Mouse (Mus musculus): ENCODE measurements around the gene Asic3.

Asic3 gene

GRCm38 (mm10) chr5:24416222-24416736 lies 3.1 kb downstream of the Asic3 start:
- intact Hi-C loops (cut with DNase I): no loop called here

- intact Hi-C loops (cut with DNase I): no loop called here
These were observed 4.4 kb downstream of the Asic3 start for GRCm38 (mm10) chr5:24417587-24417986.

- intact Hi-C loops (cut with DNase I): no loop called here
These were observed 7.2 kb downstream of the Asic3 start for GRCm38 (mm10) chr5:24420381-24420780.

DNA sequence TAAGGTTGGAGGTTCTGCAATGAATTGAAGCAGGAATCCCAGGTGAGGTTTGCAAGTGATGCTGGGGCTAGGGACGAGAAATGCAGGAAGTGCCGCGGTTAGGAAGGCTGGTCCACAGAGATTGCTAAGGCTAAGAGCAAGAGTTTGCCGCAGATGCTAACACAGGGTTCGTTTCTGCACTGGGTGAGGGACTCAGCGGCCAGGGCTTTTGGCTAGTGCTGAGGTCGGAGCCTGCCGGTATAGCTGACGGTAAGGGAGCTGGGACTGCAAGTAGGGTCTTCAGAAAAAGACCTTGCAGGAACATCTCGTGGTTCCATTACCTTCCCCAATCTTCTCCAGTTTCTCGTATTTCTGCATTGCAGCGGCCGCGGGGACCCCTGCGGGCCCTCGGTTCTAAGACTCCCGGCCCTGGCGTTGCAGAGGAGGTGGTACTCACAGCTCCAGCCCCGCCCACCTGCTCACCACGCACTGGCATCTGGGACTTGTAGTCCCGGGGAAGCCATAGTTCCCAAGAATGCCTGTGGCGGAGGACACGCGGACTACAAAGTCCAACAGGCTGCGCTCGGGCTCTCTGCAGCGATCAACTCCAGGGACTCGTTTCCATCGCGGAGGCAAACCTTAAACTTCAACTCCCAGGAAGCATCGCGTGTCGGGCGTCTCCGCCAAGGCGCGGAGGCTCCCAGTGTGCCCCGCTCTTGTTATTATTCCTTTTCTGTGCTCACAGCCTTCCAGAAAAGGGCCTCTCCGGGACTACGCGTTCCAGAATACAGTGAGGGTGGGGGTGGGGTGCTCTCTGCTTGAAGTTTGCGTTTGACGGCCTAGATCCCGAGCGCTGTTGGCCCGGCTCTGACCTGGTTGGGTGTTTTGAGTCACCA lies 10.2 kb downstream of the Asic3 start, which contains the start of the genes Cdk5 and Slc4a2:
Cdk5 (minus strand) TSS at position 402 of the 875 bp plus-strand sequence.
Slc4a2 (plus strand) TSS at position 709 of the 875 bp plus-strand sequence.
- intact Hi-C loops (cut with DNase I): no loop called here

DNA sequence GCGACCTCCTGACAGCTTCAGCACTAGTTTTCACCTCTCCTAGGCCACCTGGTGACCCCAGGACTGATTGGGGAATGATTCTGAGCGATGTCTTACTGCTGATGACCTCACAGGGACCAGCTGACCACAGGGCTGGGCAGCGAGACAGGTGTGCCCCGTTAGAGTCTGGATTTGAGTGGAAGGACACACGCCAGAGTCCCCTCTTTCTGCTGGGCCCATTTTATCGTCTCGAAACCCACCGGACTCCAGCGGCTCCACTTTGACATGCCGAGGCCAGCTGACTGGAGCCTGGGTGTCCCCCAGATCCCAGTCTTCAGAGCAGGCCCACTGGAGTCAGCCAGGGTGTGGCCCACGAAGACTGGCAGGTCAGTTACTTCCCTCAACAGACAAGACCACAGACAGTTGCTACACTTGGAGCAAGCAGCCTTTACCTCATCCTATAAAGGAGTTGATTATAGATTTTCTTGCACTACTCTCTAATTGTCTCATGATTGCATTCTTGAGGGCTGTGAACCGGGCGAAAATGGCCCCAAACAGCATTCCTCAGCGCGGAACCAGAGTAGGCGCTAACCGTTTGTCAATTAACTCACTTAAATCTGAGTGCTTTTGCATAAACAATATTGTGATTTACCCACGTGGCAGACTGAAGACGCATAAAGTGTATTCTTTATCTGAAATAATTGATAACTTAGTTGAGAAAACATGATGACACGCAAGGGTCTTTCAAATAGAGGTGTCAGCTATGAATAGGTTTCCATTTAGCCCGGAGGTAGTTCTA lies 11.0 kb downstream of the Asic3 start:
- intact Hi-C loops (cut with DNase I): no loop called here

DNA sequence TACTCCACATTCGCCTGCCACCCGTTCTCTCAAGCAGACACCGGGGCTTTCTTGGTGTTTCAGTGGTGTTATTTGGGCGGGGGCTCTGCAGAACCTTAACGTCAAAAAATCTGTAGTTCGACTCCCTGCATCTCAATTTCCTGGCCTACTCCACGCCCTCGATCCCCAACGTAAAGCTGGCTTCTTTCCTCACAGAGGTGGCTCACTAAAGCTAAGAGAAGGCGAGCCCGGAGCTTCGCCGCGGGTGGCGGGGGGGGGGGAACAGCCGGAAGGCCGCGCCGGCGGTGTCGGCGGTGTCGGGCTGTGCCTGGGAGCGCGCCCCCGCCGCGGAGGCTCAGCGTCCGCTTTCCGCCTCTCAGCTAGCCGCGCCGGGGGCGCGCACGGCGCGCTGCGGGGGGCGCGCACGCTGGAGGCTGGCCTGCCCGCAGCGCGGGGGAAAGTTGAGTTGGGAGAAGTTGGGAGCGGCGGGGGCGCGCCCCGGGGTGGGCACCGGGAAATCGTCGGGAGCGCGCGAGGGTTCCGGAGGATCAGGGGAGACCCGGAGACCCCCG lies 11.7 kb downstream of the Asic3 start:
- intact Hi-C loops (cut with DNase I): no loop called here

- intact Hi-C loops (cut with DNase I): no loop called here
These were observed 12.3 kb downstream of the Asic3 start for GRCm38 (mm10) chr5:24425421-24426036.

- intact Hi-C loops (cut with DNase I): no loop called here
These were observed 12.8 kb downstream of the Asic3 start for GRCm38 (mm10) chr5:24426037-24426432.

GRCm38 (mm10) chr5:24426556-24427284 lies 13.5 kb downstream of the Asic3 start:
- intact Hi-C loops (cut with DNase I): no loop called here

GRCm38 (mm10) chr5:24427285-24427633 lies 14.1 kb downstream of the Asic3 start:
- intact Hi-C loops (cut with DNase I): no loop called here

- intact Hi-C loops (cut with DNase I): no loop called here
These were observed 14.8 kb downstream of the Asic3 start for GRCm38 (mm10) chr5:24427981-24428402.

DNA sequence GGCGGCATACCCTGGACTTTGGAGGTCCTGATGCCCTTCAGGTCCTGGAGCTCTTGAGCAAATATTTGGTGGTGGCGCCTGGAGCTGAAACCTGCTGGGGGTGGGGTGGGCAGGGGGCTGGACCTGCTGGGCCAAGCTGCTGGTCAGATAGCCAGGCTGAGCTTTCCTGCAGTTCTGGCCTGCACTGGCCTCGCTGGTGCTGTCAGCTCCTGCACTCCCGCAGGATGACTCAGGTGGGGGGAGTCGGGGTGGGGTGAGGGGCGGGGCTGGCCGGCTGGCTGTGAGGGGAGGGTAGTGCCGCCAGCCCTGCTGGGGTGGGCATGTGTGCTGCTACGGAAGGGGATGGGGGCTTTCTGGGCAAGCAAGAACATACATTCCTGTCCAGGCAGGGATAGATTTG lies 15.4 kb downstream of the Asic3 start:
- intact Hi-C loops (cut with DNase I): no loop called here

DNA sequence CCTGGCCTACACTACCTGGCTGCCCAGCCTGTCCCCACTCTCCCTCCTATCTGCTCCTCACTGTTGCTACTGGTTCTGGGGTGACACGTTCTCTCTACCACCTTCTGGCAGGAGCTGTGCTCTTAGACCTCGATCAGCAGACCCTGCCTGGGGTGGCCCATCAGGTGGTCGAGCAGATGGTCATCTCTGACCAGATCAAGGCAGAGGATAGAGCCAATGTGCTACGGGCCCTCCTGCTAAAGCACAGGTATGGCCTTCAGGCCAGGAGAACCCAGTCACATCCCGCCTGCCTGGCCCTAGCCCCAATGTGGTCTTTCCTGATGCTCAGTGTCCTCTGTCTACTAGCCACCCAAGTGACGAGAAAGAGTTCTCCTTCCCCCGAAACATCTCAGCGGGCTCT lies 20.8 kb downstream of the Asic3 start:
- intact Hi-C loops (cut with DNase I): no loop called here

- intact Hi-C loops (cut with DNase I): no loop called here
These were observed 28.0 kb downstream of the Asic3 start for GRCm38 (mm10) chr5:24441187-24441586.

GRCm38 (mm10) chr5:24442029-24442428 lies 28.8 kb downstream of the Asic3 start:
- intact Hi-C loops (cut with DNase I): no loop called here

GRCm38 (mm10) chr5:24443204-24443603 lies 30.0 kb downstream of the Asic3 start:
- intact Hi-C loops (cut with DNase I): no loop called here

GRCm38 (mm10) chr5:24443927-24444326 lies 30.7 kb downstream of the Asic3 start:
- intact Hi-C loops (cut with DNase I): no loop called here

DNA sequence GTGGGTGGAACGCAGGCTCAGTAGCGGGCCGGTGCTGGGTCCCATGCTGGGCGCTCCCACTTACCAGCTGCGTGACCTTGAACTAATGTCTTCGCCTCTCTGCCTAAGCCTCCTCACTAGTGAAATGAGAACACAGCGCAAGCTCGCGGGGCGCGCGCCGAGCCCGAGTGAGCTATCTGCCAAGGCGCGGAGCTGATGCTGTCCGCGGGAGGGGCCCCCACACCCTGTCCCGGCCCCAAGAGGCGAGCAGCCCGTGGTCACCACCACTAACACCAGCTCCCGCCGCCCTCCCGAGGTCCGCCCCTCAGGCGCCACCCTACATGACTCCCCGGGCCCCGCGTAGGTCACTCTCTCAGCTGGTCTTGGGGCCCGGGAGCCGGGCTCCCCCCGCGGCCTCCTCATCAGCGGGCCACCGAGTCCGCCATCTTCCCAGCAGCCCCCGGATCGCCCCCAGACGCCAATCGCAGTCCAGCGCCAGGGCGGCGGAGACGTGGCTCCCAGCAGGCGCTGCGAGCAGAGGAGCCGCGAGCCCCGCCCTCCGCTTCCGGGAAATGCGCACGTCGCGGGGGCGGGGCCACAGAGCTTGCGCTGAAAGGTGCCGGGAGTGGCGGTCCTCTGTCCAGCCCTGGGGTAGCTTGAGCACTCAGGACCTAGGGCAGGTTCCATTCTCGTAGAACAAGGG lies 31.7 kb downstream of the Asic3 start, which contains the start of gene Fastk:
Fastk (minus strand) TSS at position 542 of the 682 bp plus-strand sequence.
- intact Hi-C loops (cut with DNase I): no loop called here

GRCm38 (mm10) chr5:24445428-24446080 lies 32.4 kb downstream of the Asic3 start:
- intact Hi-C loops (cut with DNase I): no loop called here

All from adrenal gland (tissue).